Mouse (Mus musculus) liver, adult 2 months (tissue): ENCODE measurements around the gene Pkib. TPM values are rescaled to one million over a fixed set of nuclear protein-coding genes. Genes with fewer than 3 reads are reported as not detected.

ENCODE experiments used
- DNase-seq: peaks from one replicate; pipeline ENCODE4 v3.0.0-alpha.2; 2011; ENCODE audit warnings: low read depth, low spot score; ENCODE audit errors: extremely low read depth
- H3K27ac ChIP-seq: fragments of 200-500 bp; replicated peaks from 2 replicates; pipeline ENCODE4 v1.5.1; 2012; ENCODE audit warnings: low read depth, mild to moderate bottlenecking, control low read depth, inconsistent platforms, low read length; ENCODE audit not compliant: insufficient read depth
- H3K27me3 ChIP-seq: fragments of 200-500 bp; 2 replicates; pipeline ENCODE4 v1.6.1; 2012; ENCODE audit warnings: mild to moderate bottlenecking, moderate library complexity, low read length, inconsistent platforms; ENCODE audit not compliant: control insufficient read depth, insufficient read depth
- H3K36me3 ChIP-seq: fragments of 200-500 bp; 2 replicates; pipeline ENCODE4 v1.6.1; 2012; ENCODE audit warnings: low read length, inconsistent platforms; ENCODE audit not compliant: control insufficient read depth, insufficient read depth
- H3K4me1 ChIP-seq: fragments of 200-500 bp; 2 replicates; pipeline ENCODE4 v1.6.1; 2011; ENCODE audit warnings: low read length; ENCODE audit not compliant: control insufficient read depth, insufficient read depth
- H3K4me3 ChIP-seq: fragments of 200-500 bp; 2 replicates; pipeline ENCODE4 v1.5.1; 2011; ENCODE audit warnings: low read depth, mild to moderate bottlenecking, control low read depth, low read length, moderate library complexity; ENCODE audit not compliant: insufficient read depth
- H3K79me2 ChIP-seq: fragments of 200-500 bp; 2 replicates; pipeline ENCODE4 v1.6.1; 2012; ENCODE audit warnings: inconsistent platforms, mild to moderate bottlenecking, low read length, moderate library complexity; ENCODE audit not compliant: control insufficient read depth, insufficient read depth
- H3K9ac ChIP-seq: fragments of 200-500 bp; 2 replicates; pipeline ENCODE4 v1.6.1; 2012; ENCODE audit warnings: low read depth, mild to moderate bottlenecking, control low read depth, inconsistent platforms, low read length
- CTCF ChIP-seq: fragments of 200-500 bp; IDR thresholded peaks from 2 replicates; pipeline ENCODE4 v1.5.1; 2011; ENCODE audit warnings: low read depth, low read length, control low read depth
- POLR2A ChIP-seq: fragments of 200-500 bp; IDR thresholded peaks from 2 replicates; pipeline ENCODE4 v1.6.1; 2011; ENCODE audit warnings: low read length, control low read depth; ENCODE audit not compliant: insufficient read depth; ENCODE audit errors: extremely low read depth
- WGBS: fragments of 180-500 bp; shearing (Covaris S2); methylation state at CpG from one replicate; pipeline ENCODE4 v1.1.7; 2018; 5-methylcytosine and 5-hydroxymethylcytosine counted together
- polyA plus RNA-seq: library from polyadenylated mRNA; depleted of rRNA; stranded (reverse); fragments of >200 nt; gene quantifications from 2 replicates; pipeline ENCODE4 v1.2.3, GENCODE M21; 2012; rRNA removed
- total RNA-seq: library from RNA; depleted of rRNA; stranded (reverse); fragments of >200 nt; gene quantifications from 2 replicates; pipeline ENCODE4 v1.2.3, GENCODE M21; 2014; rRNA removed

The Pkib gene
- total and polyA plus RNA-seq, 2 experiments: 0.09 to 0.46 TPM

DNA sequence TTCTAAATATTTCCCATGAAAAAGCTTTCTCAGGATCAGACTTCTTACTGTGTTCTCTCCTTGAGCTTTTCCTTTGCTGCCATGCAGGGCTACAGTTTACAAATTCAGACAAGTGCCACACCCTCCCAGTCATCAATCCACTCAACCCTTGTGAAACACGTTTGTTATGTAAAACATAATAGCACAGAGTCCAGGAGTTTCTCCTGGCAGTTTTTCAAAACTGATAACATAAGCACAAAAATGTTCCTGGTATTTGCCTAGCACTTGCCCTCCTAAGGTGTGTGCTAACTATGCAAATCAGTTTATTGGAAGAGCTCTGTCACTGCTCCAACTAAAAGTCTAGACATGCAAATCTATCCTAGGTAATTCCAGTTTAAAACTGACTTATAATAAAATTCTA, 131.3 kb downstream of the Pkib start:
- H3K27ac ChIP-seq: no peak overlapping the region
- H3K4me3 ChIP-seq: no peak overlapping the region
- no peak overlapping the region for H3K9ac ChIP-seq
- H3K79me2 ChIP-seq: no peaks in the 10 kb centered on the region
- H3K36me3 ChIP-seq: no peaks in the 10 kb centered on the region
- no peak for TF ChIP-seq POLR2A
- no peak for TF ChIP-seq CTCF
- DNase-seq: peak; percentile 73
- H3K4me1 ChIP-seq: no peaks in the 10 kb centered on the region; the same call in 1 of the 2 replicates
- WGBS: 10% methylated on average over 1 of the region's 1 CpGs
- no peaks in the 10 kb centered on the region for H3K27me3 ChIP-seq

DNA sequence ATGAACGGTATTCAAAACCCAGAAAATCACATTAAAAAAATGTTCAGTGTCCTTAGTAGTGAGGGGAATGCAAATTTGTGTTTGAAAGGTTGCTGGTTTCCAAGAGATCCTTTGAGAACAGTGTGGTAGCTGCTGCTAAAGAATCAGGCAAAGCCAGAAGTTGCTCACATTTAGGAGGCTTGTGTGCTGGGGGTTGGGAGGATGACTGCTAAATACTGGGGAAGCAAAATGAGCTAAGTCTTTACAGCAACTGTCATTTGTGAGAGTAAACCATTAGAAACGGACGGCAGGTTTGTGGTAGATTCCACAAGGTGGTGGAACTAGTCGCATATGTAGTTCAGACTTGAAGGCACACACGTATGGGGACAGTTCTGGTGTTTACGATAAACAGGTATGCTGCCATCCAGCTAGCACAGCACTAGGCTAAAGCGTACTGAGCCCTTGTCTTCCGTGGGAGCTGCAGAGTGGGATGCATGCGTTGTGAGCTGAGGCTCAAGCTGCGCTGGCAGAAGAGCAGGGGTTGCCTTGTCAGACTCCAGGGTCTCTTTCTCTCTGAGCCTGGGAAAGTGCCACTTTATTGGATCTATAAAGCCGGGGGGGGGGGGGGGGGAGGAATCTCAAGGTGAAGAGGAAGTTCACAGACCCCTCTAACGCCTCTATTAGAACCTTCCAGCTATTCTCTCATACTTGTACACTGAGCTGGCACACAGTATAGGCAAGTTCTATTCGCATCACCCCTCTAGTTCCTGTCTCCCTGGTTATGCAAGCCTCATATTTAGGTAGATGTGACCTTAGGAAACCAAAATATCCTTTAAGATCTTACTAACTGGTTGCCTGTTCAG, 151.7 kb downstream of the Pkib start:
- H3K27ac ChIP-seq: no peak overlapping the region
- DNase-seq: no peak
- no peaks in the 10 kb centered on the region for H3K27me3 ChIP-seq
- H3K36me3 ChIP-seq: no peaks in the 10 kb centered on the region
- H3K79me2 ChIP-seq: no peaks in the 10 kb centered on the region
- H3K4me3 ChIP-seq: no peak overlapping the region
- WGBS: 66% methylated on average over 13 of the region's 13 CpGs
- TF ChIP-seq CTCF: no peak
- no peak for TF ChIP-seq POLR2A
- H3K4me1 ChIP-seq: no peaks in the 10 kb centered on the region
- H3K9ac ChIP-seq: no peak overlapping the region

DNA sequence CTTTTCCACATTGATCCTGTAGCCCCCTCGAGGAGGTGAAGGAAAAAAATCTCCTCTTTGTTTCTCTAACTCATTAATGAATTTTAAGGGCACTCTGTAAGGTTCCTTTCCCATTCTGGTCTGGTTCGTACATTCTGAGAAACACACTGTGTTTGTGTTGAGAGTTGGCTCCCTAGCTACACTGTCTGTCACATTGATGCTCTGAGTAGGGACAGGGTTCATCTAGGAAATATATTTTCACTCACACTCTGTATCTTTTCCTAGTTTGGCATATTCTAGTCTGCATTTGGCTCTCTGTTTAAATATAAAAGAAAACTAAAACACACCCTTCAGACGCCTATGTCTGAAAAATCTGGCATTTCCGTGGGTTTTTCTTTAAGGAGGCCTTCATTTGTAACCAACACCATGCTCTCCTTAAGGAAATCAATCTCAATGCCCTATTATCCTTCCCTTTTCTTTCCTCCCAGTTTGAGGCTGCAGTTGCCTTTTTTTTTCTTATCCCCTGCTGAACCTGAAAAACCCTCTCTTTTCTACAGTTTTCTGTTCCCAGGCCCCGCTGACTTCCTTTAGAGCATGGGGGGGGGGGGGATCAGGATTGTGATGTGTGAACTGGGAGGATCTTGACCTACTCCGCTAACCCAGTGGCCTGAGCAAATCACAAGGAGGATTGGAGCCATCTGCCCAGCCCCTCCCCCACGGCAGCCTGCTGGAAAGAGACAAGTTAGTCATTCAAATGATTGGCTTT, 152.5 kb downstream of the Pkib start:
- Histone ChIP-seq H3K9ac (no peak overlapping the region), H3K27me3 (no peaks in the 10 kb centered on the region), H3K79me2 (no peaks in the 10 kb centered on the region), H3K4me1 (no peaks in the 10 kb centered on the region), H3K27ac (no peak overlapping the region), H3K4me3 (no peak overlapping the region), H3K36me3 (no peaks in the 10 kb centered on the region)
- 36% methylated on average over 7 of the region's 7 CpGs for WGBS
- DNase-seq: peak; percentile 48
- TF ChIP-seq CTCF (no peak), POLR2A (no peak)

DNA sequence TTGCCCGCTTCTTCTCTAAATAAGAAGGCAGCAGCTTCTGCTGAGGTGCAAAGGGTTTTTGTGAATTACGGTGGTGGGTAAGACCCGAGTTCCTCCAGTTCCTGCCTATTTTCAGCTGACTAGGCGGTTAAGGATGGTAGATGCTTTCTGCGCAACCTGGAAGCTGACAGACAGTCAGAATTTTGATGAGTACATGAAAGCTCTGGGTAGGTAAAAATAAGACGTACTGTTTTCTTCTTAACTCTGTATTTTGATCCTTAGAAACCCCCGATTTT, 153.0 kb downstream of the Pkib start, which contains the start of gene Fabp7:
TSS of gene Fabp7 (plus strand) at position 6 of the 275 bp plus-strand sequence.
- Histone ChIP-seq H3K9ac (0 out of 2 replicates have a peak within 1 kb of the TSS, but pooled peaks have one; percentile 7), H3K79me2 (no peaks in the 10 kb centered on the region), H3K27ac (no peak within 1 kb of the TSS), H3K4me1 (no peaks in the 10 kb centered on the region), H3K27me3 (no peaks in the 10 kb centered on the region), H3K4me3 (no peak within 1 kb of the TSS), H3K36me3 (no peaks in the 10 kb centered on the region)
- TF ChIP-seq CTCF (no peak), POLR2A (no peak)
- DNase-seq: no peak
- 49% methylated on average over 7 of the region's 7 CpGs for WGBS

DNA sequence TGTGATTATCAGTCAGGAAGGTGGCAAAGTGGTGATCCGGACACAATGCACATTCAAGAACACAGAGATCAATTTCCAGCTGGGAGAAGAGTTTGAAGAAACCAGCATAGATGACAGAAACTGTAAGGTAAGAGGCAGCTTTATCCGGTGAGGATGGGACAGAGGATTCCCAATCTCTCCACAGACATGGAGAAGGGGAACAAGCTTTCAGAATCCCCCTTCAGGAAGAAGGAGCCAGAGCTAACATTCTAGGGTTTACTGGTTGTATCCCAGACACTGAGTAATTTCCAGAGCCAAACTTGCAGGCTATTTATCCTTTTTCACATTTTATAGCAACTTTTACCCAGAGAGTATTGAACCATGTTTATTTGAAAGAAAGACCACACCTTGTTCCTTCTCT, 153.8 kb downstream of the Pkib start:
- Histone ChIP-seq H3K79me2 (no peaks in the 10 kb centered on the region), H3K4me1 (no peaks in the 10 kb centered on the region), H3K27ac (no peak overlapping the region), H3K9ac (0 out of 2 replicates have a peak overlapping the region, but pooled peaks have one; percentile 7), H3K4me3 (no peak overlapping the region), H3K36me3 (no peaks in the 10 kb centered on the region), H3K27me3 (no peaks in the 10 kb centered on the region)
- 73% methylated on average over 2 of the region's 2 CpGs for WGBS
- no peak for TF ChIP-seq POLR2A
- TF ChIP-seq CTCF: no peak
- DNase-seq: no peak

Other genes starting within 250 kb of the Pkib start
- gene Hsf2, start 145.6 kb upstream of the Pkib start, total RNA-seq: 30.5 and 33.0 TPM in 2 replicates
- gene Hsf2, start 145.6 kb upstream of the Pkib start, polyA plus RNA-seq: 6.3 and 6.7 TPM in 2 replicates
- 200 and 215 TPM in 2 replicates for gene Serinc1, start 99.5 kb upstream of the Pkib start, total RNA-seq
- 52.4 and 53.1 TPM in 2 replicates for gene Serinc1, start 99.5 kb upstream of the Pkib start, polyA plus RNA-seq
- gene Fabp7, start 152.9 kb downstream of the Pkib start, total RNA-seq: 5.9 and 10.0 TPM in 2 replicates
- gene Fabp7, start 152.9 kb downstream of the Pkib start, polyA plus RNA-seq: 0.59 and 0.61 TPM in 2 replicates
- 56.2 and 69.3 TPM in 2 replicates for gene Smpdl3a, start 162.4 kb downstream of the Pkib start, total RNA-seq
- 45.8 and 50.7 TPM in 2 replicates for gene Smpdl3a, start 162.4 kb downstream of the Pkib start, polyA plus RNA-seq